In the genomic region with DNA sequence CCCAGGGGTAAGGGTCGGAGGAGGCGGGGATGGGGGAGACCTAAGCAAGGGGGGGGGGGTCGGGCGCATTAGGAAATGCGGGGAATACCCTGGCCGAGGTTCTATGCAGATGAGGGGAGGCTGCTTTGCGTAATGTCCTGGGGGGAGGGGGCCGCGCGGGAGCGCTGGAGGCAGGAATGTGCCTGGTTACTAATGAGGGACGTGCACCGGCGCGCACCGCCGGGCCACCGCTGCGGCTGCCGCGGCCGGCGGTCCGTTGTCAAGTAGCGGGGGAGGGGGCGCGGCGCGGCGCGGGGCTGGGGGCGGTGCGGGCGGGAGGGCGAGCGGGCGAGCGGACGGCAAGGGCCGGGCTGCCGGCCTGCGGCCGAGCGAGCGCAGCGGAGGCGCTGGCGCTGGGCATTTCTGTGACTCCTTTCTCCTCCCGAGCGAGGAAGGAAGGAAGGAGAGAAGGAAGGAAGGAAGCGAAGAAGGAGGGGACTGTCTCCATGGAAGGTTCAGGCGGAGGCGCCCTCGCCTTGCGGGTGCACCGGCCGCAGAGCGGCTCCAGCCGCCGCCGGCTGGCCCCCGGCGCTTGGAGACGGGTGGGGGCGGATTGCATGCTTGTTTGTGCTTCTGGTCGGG, we compare ENCODE assay signal across 8 mouse cellular contexts. TPM values are rescaled to one million over a fixed set of nuclear protein-coding genes. Genes with fewer than 3 reads are reported as not detected.
DNase-seq lines count a peak whose midpoint lies in the region; ATAC-seq and TF ChIP-seq lines count a peak whose summit lies in the region.

No protein-coding gene starts in this region.

- H3K27me3 ChIP-seq in ES-Bruce4 (ENCODE audit: control insufficient read depth, insufficient read depth, low read length, poor library complexity, severe bottlenecking), result peaks cover 6% of the 10 kb centered on the region; the same call in 1 of the 2 replicates
- H3K27me3 ChIP-seq in forebrain, postnatal 0 days (ENCODE audit: insufficient read depth, low read length), result no peaks in the 10 kb centered on the region
- 0 out of 2 replicates have a peak, but pooled peaks cover 6% of the 10 kb centered on the region for H3K27me3 ChIP-seq in lung, embryonic 15.5 days

- DNase-seq in brain, embryonic 18.5 days (ENCODE audit: low read depth, low spot score), result peak; percentile 26
- DNase-seq in forebrain, postnatal 0 days, result peak; percentile 75
- peak; percentile 85 for DNase-seq in heart, postnatal 4 days
- peak; percentile 68 for DNase-seq in layer of hippocampus, adult 9-11 months
- DNase-seq in right cerebral cortex, postnatal 10 days (ENCODE audit: low spot score in 2 of 2), result peak; percentile 84 to 86
- peak; percentile 61 for DNase-seq in urinary bladder, postnatal 25 days (ENCODE audit: low spot score)

- ATAC-seq in forebrain, postnatal 0 days, result peak; percentile 42
- ATAC-seq in lung, embryonic 15.5 days (ENCODE audit: borderline replicate concordance, extremely low read depth, low FRiP score, low TSS enrichment), result peak; percentile 44

- 0 out of 2 replicates have a peak, but pooled peaks have one; percentile 35 for TF ChIP-seq EP300 in ES-Bruce4 (IDR thresholded peaks at IDR 0.05; ENCODE audit: insufficient read depth, low read depth, low read length)

- TF ChIP-seq CTCF in ES-Bruce4 (IDR thresholded peaks at IDR 0.05; ENCODE audit: low read depth, low read length), result no peak
- TF ChIP-seq CTCF in forebrain, postnatal 0 days (IDR thresholded peaks at IDR 0.05; ENCODE audit: low read depth), result no peak

- WGBS in forebrain, postnatal 0 days, result under 1% methylated on average over 59 of the region's 66 CpGs
- WGBS in lung, embryonic 15.5 days, result 0% methylated on average over 43 of the region's 66 CpGs

- H3K9me3 ChIP-seq in ES-Bruce4 (replicated peaks; ENCODE audit: control insufficient read depth, insufficient read depth, low read length, poor library complexity, severe bottlenecking), result no peaks in the 10 kb centered on the region
- H3K9me3 ChIP-seq in forebrain, postnatal 0 days (ENCODE audit: low read length), result no peaks in the 10 kb centered on the region
- no peaks in the 10 kb centered on the region for H3K9me3 ChIP-seq in lung, embryonic 15.5 days

- H3K4me1 ChIP-seq in ES-Bruce4 (ENCODE audit: control insufficient read depth, insufficient read depth, low read length), result no peaks in the 10 kb centered on the region
- no peaks in the 10 kb centered on the region for H3K4me1 ChIP-seq in forebrain, postnatal 0 days (ENCODE audit: insufficient read depth)
- H3K4me1 ChIP-seq in lung, embryonic 15.5 days, result peaks cover 3% of the 10 kb centered on the region; the same call in 1 of the 2 replicates

- no peaks in the 10 kb centered on the region for H3K36me3 ChIP-seq in ES-Bruce4 (ENCODE audit: control insufficient read depth, insufficient read depth, low read length, poor library complexity, severe bottlenecking)
- H3K36me3 ChIP-seq in forebrain, postnatal 0 days (ENCODE audit: insufficient read depth), result no peaks in the 10 kb centered on the region
- H3K36me3 ChIP-seq in lung, embryonic 15.5 days, result no peaks in the 10 kb centered on the region

- no peak overlapping the region for H3K27ac ChIP-seq in ES-Bruce4 (ENCODE audit: insufficient read depth, low read length)
- peak overlapping the region; percentile 98 for H3K27ac ChIP-seq in forebrain, postnatal 0 days (ENCODE audit: low read depth, low read length)
- H3K27ac ChIP-seq in lung, embryonic 15.5 days, result peak overlapping the region; percentile 96

- no peak for TF ChIP-seq POLR2A in ES-Bruce4 (IDR thresholded peaks at IDR 0.05; ENCODE audit: insufficient read depth, low read length)

- H3K4me2 ChIP-seq in forebrain, postnatal 0 days (ENCODE audit: low read depth), result peak overlapping the region; percentile 99
- peak overlapping the region; percentile 98 for H3K4me2 ChIP-seq in lung, embryonic 15.5 days

- peak overlapping the region; percentile 54 for H3K9ac ChIP-seq in ES-Bruce4 (ENCODE audit: low read depth, poor library complexity, severe bottlenecking)
- H3K9ac ChIP-seq in forebrain, postnatal 0 days, result peak overlapping the region; percentile 97
- H3K9ac ChIP-seq in lung, embryonic 15.5 days, result peak overlapping the region; percentile 87

- H3K4me3 ChIP-seq in ES-Bruce4 (ENCODE audit: low read depth, low read length), result peak overlapping the region; percentile 87
- H3K4me3 ChIP-seq in forebrain, postnatal 0 days (ENCODE audit: low read depth, low read length), result peak overlapping the region; percentile 90
- H3K4me3 ChIP-seq in lung, embryonic 15.5 days, result peak overlapping the region; percentile 82

RNA-seq across cellular contexts. Expression of a gene that starts 1.1 kb away (rescaled TPM):
- polyA plus RNA-seq in ES-Bruce4 (2011; ENCODE audit: insufficient read depth, insufficient read length, low read depth, missing spikeins), result 3.4 and 4.3 TPM in 2 replicates
- total RNA-seq in forebrain, postnatal 0 days (2014; rRNA removed), result 55.4 and 66.6 TPM in 2 replicates
- polyA plus RNA-seq in forebrain, postnatal 0 days (2015; fragmentation: Nextera tagmentation; extraction: Ambion mirVana), result 17.8 and 22.9 TPM in 2 replicates
- 10 to 100 TPM; 28.9 to 30.1 TPM for total RNA-seq in heart, postnatal 4 days (2021)
- polyA plus RNA-seq in lung, embryonic 15.5 days (2015; fragmentation: Nextera tagmentation; extraction: Ambion mirVana), result 5.1 and 6.0 TPM in 2 replicates

Comparison
In these comparisons a context has a peak if more than half of its experiments do, and no peak if none do; other contexts are left out.
1. DNase-seq: peak in every context shown above with its lines; median percentile 85 in heart, postnatal 4 days; 85 in right cerebral cortex, postnatal 10 days; 75 in forebrain, postnatal 0 days; 68 in layer of hippocampus, adult 9-11 months; 61 in urinary bladder, postnatal 25 days; 26 in brain, embryonic 18.5 days.